10 mouse cellular contexts compared by ENCODE assay signal in the genomic region with DNA sequence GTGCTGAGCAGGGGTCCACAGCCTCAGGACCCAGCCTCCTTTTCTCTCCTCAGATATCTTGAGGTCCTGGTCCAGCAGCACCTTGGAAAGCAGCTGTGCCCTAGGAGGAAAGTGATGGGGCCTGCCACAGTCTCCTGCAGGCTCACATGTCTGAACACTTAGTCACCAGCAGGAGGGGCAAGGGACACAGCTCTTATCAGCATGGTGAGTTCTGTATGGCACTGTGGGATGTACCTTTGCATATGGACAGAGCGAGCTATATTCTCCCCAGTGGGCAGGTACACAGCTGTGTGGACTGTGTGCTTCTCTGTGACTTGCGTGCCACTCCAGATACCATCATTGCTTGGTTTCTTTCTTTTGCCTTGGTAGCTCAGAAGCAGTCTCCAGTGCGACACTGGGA. TPM values are rescaled to one million over a fixed set of nuclear protein-coding genes. Genes with fewer than 3 reads are reported as not detected.
DNase-seq lines count a peak whose midpoint lies in the region; ATAC-seq and TF ChIP-seq lines count a peak whose summit lies in the region.
"Had no signal": no experiment of that assay in that cellular context is flagged by ENCODE, and none has a peak within 500 bp of the region (broad histone marks: within the 10 kb centered on the region; RNA-seq: fewer than 3 reads in every experiment).

No protein-coding gene starts in this region.

- no peak for TF ChIP-seq EP300 in liver, postnatal 0 days (IDR thresholded peaks at IDR 0.05; ENCODE audit: low read depth)

- 86% methylated on average over 3 of the region's 3 CpGs for WGBS in limb, embryonic 13.5 days
- WGBS in limb, embryonic 10.5 days = 85% methylated on average over 3 of the region's 3 CpGs
- WGBS in liver, postnatal 0 days (ENCODE audit: insufficient replicate concordance) = 61% methylated on average over 3 of the region's 3 CpGs

- no peaks in the 10 kb centered on the region; the same call in 1 of the 2 replicates for H3K9me3 ChIP-seq in limb, embryonic 13.5 days
- no peaks in the 10 kb centered on the region for H3K9me3 ChIP-seq in limb, embryonic 10.5 days (replicated peaks)
- no peaks in the 10 kb centered on the region for H3K9me3 ChIP-seq in liver, postnatal 0 days (ENCODE audit: low read length)
- H3K9me3 ChIP-seq: liver, embryonic 15.5 days had no signal

- no peak overlapping the region for H3K4me3 ChIP-seq in limb, embryonic 13.5 days
- no peak overlapping the region for H3K4me3 ChIP-seq in limb, embryonic 10.5 days
- H3K4me3 ChIP-seq in liver, postnatal 0 days (ENCODE audit: low read depth, low read length) = no peak overlapping the region
- H3K4me3 ChIP-seq: liver, embryonic 15.5 days had no signal

- no peaks in the 10 kb centered on the region for H3K27me3 ChIP-seq in limb, embryonic 13.5 days
- H3K27me3 ChIP-seq in limb, embryonic 10.5 days (ENCODE audit: low read depth, poor library complexity, severe bottlenecking) = no peaks in the 10 kb centered on the region
- H3K27me3 ChIP-seq in liver, postnatal 0 days (ENCODE audit: insufficient read depth, low read length) = no peaks in the 10 kb centered on the region
- H3K27me3 ChIP-seq: liver, embryonic 15.5 days had no signal

- H3K27ac ChIP-seq in limb, embryonic 13.5 days = no peak overlapping the region
- H3K27ac ChIP-seq in limb, embryonic 10.5 days = no peak overlapping the region
- H3K27ac ChIP-seq in liver, postnatal 0 days (ENCODE audit: low read depth) = no peak overlapping the region
- H3K27ac ChIP-seq: liver, embryonic 15.5 days had no signal

- TF ChIP-seq CTCF in liver, postnatal 0 days (IDR thresholded peaks at IDR 0.05; ENCODE audit: low read depth) = peak; percentile 74

- H3K4me2 ChIP-seq in limb, embryonic 13.5 days (replicated peaks) = no peak overlapping the region
- no peak overlapping the region for H3K4me2 ChIP-seq in liver, postnatal 0 days (ENCODE audit: low read depth, low read length)
- H3K4me2 ChIP-seq: liver, embryonic 15.5 days had no signal

- DNase-seq in CD4-positive, CD25-positive, alpha-beta regulatory T cell, adult 2 months (ENCODE audit: low read depth, low spot score) = peak; percentile 54
- DNase-seq in limb, embryonic 10.5 days (ENCODE audit: low spot score) = no peak
- peak; percentile 50 for DNase-seq in ZHBTc4 (ENCODE audit: low read depth, low spot score)
- no peak for DNase-seq in liver, postnatal 0 days
- DNase-seq in neural tube, embryonic 10.5 days (ENCODE audit: extremely low spot score, low spot score) = no peak
- DNase-seq in layer of hippocampus, postnatal 25 days (ENCODE audit: extremely low spot score in 1 of 2, low spot score in 1 of 2) = no peak
- DNase-seq: right cerebral cortex, postnatal 25 days had no signal

- no peak for ATAC-seq in CD4-positive, CD25-positive, alpha-beta regulatory T cell, adult 4 months
- peak; percentile 59; the same call in 1 of the 2 replicates for ATAC-seq in limb, embryonic 13.5 days (ENCODE audit: low FRiP score, low read depth)
- no peak for ATAC-seq in liver, postnatal 0 days

- no peaks in the 10 kb centered on the region for H3K36me3 ChIP-seq in limb, embryonic 13.5 days
- no peaks in the 10 kb centered on the region for H3K36me3 ChIP-seq in limb, embryonic 10.5 days
- no peaks in the 10 kb centered on the region for H3K36me3 ChIP-seq in liver, postnatal 0 days (replicated peaks; ENCODE audit: insufficient read depth, low read length)
- H3K36me3 ChIP-seq: liver, embryonic 15.5 days had no signal

- no peak overlapping the region for H3K9ac ChIP-seq in limb, embryonic 13.5 days
- H3K9ac ChIP-seq in liver, postnatal 0 days (replicated peaks) = no peak overlapping the region
- H3K9ac ChIP-seq: liver, embryonic 15.5 days had no signal

- peaks cover 9% of the 10 kb centered on the region for H3K4me1 ChIP-seq in limb, embryonic 13.5 days
- H3K4me1 ChIP-seq in limb, embryonic 10.5 days = peaks cover 10% of the 10 kb centered on the region; the same call in 1 of the 2 replicates
- no peaks in the 10 kb centered on the region for H3K4me1 ChIP-seq in liver, postnatal 0 days (ENCODE audit: insufficient read depth)
- H3K4me1 ChIP-seq: liver, embryonic 15.5 days had no signal

RNA-seq across cellular contexts. Expression of a gene that starts 55.5 kb away (rescaled TPM):
- 1 to 10 TPM in 1 of 2 experiments, under 1 TPM in 1; 0.67 to 1.6 TPM for polyA plus RNA-seq in CD4-positive, CD25-positive, alpha-beta regulatory T cell, adult 4 months (2017; shearing (Covaris generic))
- polyA plus RNA-seq in limb, embryonic 13.5 days (2015; fragmentation: Nextera tagmentation; extraction: Ambion mirVana) = 4.2 and 4.8 TPM in 2 replicates
- polyA plus RNA-seq in limb, embryonic 10.5 days (2016; fragmentation: Nextera tagmentation; extraction: Ambion mirVana) = 4.2 and 4.8 TPM in 2 replicates
- polyA plus RNA-seq in liver, postnatal 0 days (2015; fragmentation: Nextera tagmentation; extraction: Ambion mirVana) = 1.1 TPM in 2 replicates
- under 1 TPM; 0.17 to 0.28 TPM for total RNA-seq in layer of hippocampus, postnatal 25 days (2021)

Comparison
In these comparisons a context has a peak if more than half of its experiments do, and no peak if none do; other contexts are left out.
1. DNase-seq: peak in CD4-positive, CD25-positive, alpha-beta regulatory T cell, adult 2 months (single experiment) and ZHBTc4 (single experiment); none in limb, embryonic 10.5 days (single experiment), liver, postnatal 0 days (single experiment), neural tube, embryonic 10.5 days (single experiment) and layer of hippocampus, postnatal 25 days (0 of 2).